Mouse (Mus musculus) CD4-positive helper T cell, adult 2 months (primary cell): Measurements from ENCODE around the gene Slc5a2.

Experiments
- DNase-seq: peaks from one replicate; pipeline ENCODE4 v3.0.0-alpha.2; 2012; ENCODE audit warnings: low read depth, missing footprints, low spot score

Slc5a2 gene

DNA sequence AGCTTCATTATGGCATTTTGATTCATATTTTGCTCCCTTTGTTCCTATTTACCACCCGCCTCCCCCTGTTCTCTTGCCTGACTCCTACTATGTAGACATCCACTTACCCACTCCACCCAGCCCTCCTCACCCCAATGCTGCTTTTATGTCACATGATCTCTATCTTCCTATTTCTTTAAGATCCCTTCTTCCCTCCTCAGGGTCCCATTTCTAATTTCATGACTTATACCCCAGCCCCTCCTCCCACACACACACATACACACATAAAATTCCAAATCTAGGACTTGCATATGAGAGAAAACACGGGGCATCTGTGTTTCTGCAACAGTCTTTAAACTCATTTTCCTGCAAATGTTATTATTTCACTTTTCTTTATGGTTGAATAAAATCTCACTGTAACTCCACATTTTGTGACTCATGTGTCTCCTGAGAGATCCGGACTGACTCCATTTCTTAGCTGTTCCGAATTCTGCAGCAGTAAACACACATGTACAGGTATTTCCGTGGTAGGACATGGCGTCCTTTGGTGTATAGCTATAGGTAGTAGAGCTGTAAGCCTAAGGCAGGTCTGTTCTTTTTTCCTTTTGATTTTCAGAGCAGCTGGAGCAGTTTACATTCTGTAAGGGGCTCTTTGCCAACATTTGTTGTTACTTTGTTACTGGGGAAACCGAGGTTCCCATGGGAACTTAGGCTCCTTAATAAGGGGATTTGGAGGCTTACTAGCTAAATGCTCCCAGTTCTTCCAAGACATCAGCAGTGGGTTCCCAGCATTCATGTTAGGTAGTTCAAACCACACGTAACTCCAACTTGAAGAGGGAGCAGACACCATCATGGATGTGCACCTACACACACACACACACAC is 33.3 kb downstream of the Slc5a2 start:
- no peak for DNase-seq

GRCm38 (mm10) chr7:128300952-128301351 is 35.5 kb downstream of the Slc5a2 start:
- no peak for DNase-seq

DNA sequence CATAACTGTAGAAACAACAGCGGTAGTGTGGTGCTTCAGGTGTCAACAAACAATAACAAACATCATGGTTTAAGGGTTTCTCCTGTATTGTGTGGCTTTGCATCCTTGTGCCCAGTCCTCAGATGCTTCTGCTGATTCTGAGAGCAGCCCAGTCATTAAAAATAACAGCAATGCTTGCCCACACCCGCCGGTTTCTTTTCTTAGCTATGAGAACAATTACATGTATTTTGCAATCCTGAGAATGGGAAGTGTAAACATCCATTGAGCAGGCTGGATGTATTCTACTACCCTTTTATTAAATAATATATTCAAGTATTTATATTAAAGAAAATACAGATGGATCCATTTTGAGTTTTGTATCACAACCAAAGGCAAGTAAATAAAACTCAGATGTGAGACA is 36.7 kb downstream of the Slc5a2 start:
- no peak for DNase-seq

- no peak for DNase-seq
Measured at GRCm38 (mm10) chr7:128304198-128304597, 38.7 kb downstream of the Slc5a2 start.

DNA sequence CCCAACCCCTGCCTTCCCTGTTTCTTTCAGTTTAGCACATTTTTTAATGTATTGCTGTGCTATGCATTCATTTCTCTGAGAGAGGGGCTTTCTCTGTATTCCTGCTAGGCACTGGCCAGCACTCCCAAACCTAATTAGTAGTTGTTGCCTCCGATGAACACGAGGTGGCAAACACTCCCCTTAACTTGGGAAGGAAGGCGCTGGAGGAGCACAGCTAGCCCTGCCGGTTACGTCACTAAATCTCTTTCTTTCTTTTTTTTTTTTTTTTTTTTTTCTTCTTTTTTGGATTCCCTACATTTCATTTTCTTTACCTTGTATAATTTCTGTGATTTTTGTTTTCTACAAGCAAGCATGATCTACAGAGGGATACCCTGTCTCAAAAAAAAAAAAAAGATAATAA is 39.5 kb downstream of the Slc5a2 start:
- DNase-seq = no peak

- no peak for DNase-seq
Measured at GRCm38 (mm10) chr7:128307851-128308250, 42.4 kb downstream of the Slc5a2 start.

DNA sequence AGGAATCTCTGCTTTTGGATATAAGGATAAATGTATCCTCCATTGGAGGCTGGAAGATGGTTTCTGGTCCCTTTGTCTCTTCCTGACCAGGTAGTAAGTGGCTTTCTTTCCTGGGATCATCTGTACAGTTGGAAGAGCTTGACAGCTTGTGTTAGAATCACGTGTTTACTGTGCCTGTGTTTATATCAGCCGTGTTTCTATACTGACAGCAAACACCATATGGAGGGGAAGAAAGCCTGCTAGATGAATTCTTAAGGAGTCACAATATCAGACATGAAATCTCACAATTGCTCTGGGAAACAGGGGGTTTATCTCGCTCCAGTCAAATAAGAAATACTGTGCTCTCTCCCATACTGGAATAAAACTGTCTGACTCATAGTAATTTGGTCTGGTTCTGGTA is 43.8 kb downstream of the Slc5a2 start:
- no peak for DNase-seq

- DNase-seq = no peak
Measured at GRCm38 (mm10) chr7:128309776-128310175, 44.3 kb downstream of the Slc5a2 start.

GRCm38 (mm10) chr7:128310229-128310688 is 44.8 kb downstream of the Slc5a2 start:
- no peak for DNase-seq

DNA sequence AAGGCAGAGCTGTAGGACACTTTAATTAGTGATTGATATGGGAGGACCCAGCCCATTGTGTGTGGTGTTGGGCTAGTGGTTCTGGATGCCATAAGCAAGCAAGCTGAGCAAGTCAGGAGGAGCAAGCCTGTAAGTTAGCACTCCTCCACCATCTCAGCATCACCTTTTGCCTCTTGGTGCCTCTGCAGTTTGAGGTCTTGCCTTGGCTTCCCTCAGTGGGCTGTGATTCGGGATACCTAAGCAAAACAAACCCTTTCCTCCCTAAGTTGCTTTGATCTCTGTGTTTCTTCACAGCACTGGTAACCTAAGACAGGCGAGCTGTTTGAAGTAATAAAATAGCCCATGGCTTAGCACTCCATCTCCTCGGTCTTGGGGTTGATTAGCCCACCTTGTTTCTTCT is 45.8 kb downstream of the Slc5a2 start:
- no peak for DNase-seq

DNA sequence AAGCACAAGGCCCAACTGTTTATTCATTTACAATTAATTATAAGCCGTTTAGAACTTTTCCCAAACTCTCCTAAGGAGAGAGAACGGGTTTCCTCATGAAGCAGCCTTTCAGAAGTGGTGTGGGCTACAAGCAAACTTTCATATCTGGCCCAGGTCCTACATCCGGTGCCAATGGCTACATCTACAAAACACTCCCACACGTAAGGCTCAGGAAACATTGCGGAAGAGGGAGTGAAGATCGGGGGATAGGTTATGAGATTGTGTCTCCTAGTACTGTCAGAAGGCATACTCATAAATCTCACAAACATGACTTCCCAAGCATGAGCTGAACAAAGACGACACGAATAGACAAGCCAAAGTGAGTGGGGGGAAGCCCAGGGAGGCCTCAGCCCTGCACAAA is 46.4 kb downstream of the Slc5a2 start:
- DNase-seq = no peak

DNA sequence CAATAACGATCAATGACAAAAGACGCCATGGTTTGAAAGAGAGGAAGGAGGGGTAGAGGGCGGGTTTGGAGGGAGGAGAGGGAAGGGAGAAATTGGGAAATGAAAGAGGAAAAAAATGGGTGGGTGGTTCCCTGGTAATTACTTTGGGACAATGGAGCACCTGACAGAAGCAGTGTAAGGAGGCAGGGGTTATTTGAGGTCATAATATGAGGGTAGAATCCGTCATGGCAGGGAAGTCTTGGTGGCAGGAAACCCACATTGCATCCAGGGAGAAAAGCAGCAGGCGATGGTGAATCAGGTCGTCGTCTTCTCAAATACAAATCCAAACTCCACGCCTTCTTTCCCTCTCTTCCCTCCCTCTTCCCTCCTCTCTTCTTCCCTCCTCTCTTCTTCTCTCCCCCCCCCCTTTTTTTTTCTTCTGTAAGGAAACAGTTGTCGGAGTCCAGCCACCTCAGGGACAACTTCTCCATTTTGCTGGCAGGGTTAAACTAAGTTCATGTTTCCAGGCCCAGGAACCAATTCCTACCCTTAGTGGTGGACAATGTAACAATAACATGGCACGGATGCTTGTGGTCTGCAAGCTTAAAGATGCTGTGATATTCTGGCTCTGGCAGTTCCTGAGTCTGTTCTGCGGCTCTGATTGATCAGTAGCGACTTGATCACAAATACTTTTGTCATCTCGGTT is 47.1 kb downstream of the Slc5a2 start:
- no peak for DNase-seq

DNA sequence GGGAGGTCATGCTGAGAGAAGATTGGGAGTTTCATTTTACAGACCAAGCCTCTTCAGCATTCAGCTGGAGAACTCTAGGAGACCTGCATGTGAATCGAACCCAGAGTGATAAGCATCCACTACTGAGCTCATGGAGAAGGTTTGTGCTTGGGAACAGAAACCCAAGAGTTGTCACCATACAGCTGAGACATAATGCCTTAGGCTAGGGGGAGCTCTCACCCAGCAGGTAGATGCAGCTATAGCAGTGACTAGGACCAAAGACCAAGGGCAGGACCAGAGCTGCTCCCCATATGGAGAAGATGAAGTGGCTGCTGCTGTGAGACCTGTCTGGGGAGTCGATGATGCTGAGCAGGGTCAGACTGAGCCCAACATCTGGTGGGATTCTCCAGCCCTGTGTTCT is 48.1 kb downstream of the Slc5a2 start:
- DNase-seq = no peak

GRCm38 (mm10) chr7:128314491-128314890 is 49.0 kb downstream of the Slc5a2 start:
- DNase-seq = no peak

DNA sequence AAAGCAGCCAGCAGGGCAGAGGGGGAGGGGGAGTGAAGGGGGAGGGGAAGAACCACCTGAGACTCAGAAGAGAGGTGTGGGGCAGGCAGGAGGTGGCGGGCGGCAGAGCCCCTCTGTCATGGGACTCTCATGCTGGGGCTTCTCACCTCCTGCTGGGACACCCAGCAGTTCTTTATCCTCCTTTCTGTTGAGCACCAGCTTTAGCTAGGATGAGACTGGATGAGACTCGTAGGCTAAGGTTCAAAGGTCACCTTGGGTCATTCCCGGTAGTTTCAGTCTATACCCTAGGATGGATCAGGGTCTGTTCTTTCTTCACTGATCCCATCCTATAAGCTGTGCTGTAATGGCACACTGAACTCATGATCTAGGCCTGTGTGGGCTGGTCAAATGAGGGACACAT is 51.6 kb downstream of the Slc5a2 start:
- DNase-seq = no peak

GRCm38 (mm10) chr7:128319140-128319539 is 53.7 kb downstream of the Slc5a2 start:
- DNase-seq = no peak

DNA sequence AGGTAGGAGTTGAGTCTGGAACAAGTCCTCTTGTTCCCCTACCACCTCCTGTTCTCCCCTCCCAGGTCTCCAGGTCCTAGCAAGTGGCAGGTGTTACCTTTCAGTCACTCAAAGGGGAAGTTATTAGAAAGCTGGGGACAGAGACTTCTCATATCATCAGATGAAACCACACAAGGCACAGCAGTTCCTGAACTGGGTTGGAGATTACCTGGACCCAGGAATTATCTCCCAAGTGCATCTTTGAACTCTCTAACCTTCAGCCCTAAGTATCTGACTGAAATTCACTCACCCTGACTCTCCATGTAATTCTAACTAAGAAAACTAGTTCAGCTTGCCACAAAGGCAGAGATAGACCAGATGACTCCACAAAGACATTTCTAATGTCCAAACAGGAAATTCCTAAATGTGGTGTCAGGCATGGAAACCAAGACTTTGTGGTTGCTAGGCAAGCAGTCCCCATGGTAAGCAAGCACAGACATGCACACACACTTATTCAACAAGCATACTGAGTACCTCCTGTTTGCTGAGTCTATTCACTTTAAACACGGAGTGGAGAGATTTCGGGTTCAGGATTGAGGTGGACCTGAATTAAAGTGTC is 54.9 kb downstream of the Slc5a2 start:
- no peak for DNase-seq

DNA sequence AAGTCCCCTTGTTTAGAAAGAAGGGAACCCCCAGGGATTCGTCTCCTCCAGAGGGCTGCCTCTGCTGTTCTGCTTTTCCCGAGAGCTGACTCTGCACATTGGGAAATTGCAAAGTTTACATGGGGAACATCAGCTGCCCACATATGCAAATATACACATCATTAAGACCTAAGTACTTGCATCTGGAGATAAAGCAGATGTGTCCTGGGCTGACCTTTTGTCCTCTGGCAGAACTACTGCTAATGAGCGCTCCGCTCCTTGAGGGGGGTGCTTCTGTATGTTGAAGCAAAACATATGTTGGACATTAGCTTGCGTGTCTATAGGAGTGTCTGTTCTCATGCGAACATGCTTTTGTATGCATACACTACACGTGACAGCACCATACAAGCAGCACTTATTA is 55.8 kb downstream of the Slc5a2 start:
- DNase-seq = no peak
